ENCODE assay signal across 8 mouse cellular contexts in the genomic region with DNA sequence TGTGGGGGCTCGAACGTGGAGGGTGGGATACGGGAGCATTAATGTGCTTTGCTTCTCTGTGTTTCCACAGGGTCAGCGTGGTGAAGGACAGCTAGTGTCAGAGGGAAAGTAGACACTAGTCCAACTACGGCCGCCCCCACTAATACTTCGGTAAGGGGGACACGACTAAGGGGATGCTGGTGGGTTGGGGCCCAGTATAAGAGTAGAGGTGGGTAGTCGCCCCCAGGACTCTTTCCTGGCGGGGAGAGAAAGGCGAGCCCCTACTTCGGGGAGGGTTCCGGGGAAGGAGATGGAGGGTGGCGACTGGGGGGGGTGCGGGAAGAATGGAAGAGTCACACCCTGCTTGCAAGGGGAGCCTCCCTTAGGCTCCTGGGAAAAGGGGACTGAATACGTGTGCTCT. TPM values are rescaled to one million over a fixed set of nuclear protein-coding genes. Genes with fewer than 3 reads are reported as not detected.
DNase-seq lines count a peak whose midpoint lies in the region; ATAC-seq and TF ChIP-seq lines count a peak whose summit lies in the region.

No protein-coding gene starts in this region.

- no peak for TF ChIP-seq CTCF in bone marrow macrophage, adult 2 months (IDR thresholded peaks at IDR 0.05; ENCODE audit: low read depth, low read length)

- DNase-seq in kidney, adult 11 months, result peak; percentile 6
- no peak for DNase-seq in kidney, adult 18-20 months
- peak; percentile 17 for DNase-seq in neural tube, embryonic 10.5 days (ENCODE audit: extremely low spot score, low spot score)
- no peak for DNase-seq in urinary bladder, postnatal 36 days (ENCODE audit: low spot score in 2 of 2)
- DNase-seq in frontal cortex, postnatal 25 days (ENCODE audit: low spot score in 2 of 2), result no peak

- no peaks in the 10 kb centered on the region for H3K36me3 ChIP-seq in heart, embryonic 12.5 days
- no peaks in the 10 kb centered on the region for H3K36me3 ChIP-seq in limb, embryonic 12.5 days

- H3K27me3 ChIP-seq in heart, embryonic 12.5 days (replicated peaks), result peaks cover 34% of the 10 kb centered on the region
- H3K27me3 ChIP-seq in limb, embryonic 12.5 days, result peaks cover 53% of the 10 kb centered on the region

- H3K27ac ChIP-seq in bone marrow macrophage, adult 2 months (ENCODE audit: insufficient read depth, low read depth, low read length), result no peak overlapping the region
- no peak overlapping the region for H3K27ac ChIP-seq in heart, embryonic 12.5 days (ENCODE audit: poor library complexity, severe bottlenecking)
- H3K27ac ChIP-seq in limb, embryonic 12.5 days, result no peak overlapping the region

- H3K4me2 ChIP-seq in heart, embryonic 12.5 days, result peak overlapping the region; percentile 94
- peak overlapping the region; percentile 72 for H3K4me2 ChIP-seq in limb, embryonic 12.5 days

- H3K4me1 ChIP-seq in bone marrow macrophage, adult 2 months (ENCODE audit: control insufficient read depth, insufficient read depth, low read length), result no peaks in the 10 kb centered on the region
- H3K4me1 ChIP-seq in heart, embryonic 12.5 days (replicated peaks), result no peaks in the 10 kb centered on the region
- 0 out of 2 replicates have a peak, but pooled peaks cover 3% of the 10 kb centered on the region for H3K4me1 ChIP-seq in limb, embryonic 12.5 days (replicated peaks)

- ATAC-seq in heart, embryonic 12.5 days (ENCODE audit: insufficient number of reproducible peaks, low FRiP score), result no peak
- ATAC-seq in limb, embryonic 12.5 days (ENCODE audit: insufficient number of reproducible peaks, insufficient read depth, low FRiP score, low TSS enrichment, low read depth), result 0 out of 2 replicates have a peak, but pooled peaks have one; percentile 1

- H3K9me3 ChIP-seq in heart, embryonic 12.5 days (replicated peaks), result no peaks in the 10 kb centered on the region
- H3K9me3 ChIP-seq in limb, embryonic 12.5 days, result no peaks in the 10 kb centered on the region

- TF ChIP-seq POLR2A in bone marrow macrophage, adult 2 months (IDR thresholded peaks at IDR 0.05; ENCODE audit: borderline replicate concordance, low read depth, low read length), result no peak

- 13% methylated on average over 16 of the region's 16 CpGs for WGBS in heart, embryonic 12.5 days
- 11% methylated on average over 16 of the region's 16 CpGs for WGBS in limb, embryonic 12.5 days

- H3K4me3 ChIP-seq in bone marrow macrophage, adult 2 months (ENCODE audit: insufficient read depth, low read length), result peak overlapping the region; percentile 79
- H3K4me3 ChIP-seq in heart, embryonic 12.5 days, result peak overlapping the region; percentile 75
- peak overlapping the region; percentile 55 for H3K4me3 ChIP-seq in limb, embryonic 12.5 days (replicated peaks)

- peak overlapping the region; percentile 69; the same call in 1 of the 2 replicates for H3K9ac ChIP-seq in heart, embryonic 12.5 days
- peak overlapping the region; percentile 61; the same call in 1 of the 2 replicates for H3K9ac ChIP-seq in limb, embryonic 12.5 days (replicated peaks)

RNA-seq across cellular contexts. Expression of a gene that starts 1.6 kb away (rescaled TPM):
- 9.6 TPM in 2 replicates for polyA plus RNA-seq in bone marrow macrophage, adult 2 months (2012; ENCODE audit: insufficient read depth, insufficient read length, missing spikeins)
- polyA plus RNA-seq in heart, embryonic 12.5 days (2016; fragmentation: Nextera tagmentation; extraction: Ambion mirVana), result 4.6 and 5.9 TPM in 2 replicates
- 5.0 and 5.3 TPM in 2 replicates for polyA plus RNA-seq in limb, embryonic 12.5 days (2016; fragmentation: Nextera tagmentation; extraction: Ambion mirVana)

Comparison
In these comparisons a context has a peak if more than half of its experiments do, and no peak if none do; other contexts are left out.
1. DNase-seq: peak in kidney, adult 11 months (single experiment) and neural tube, embryonic 10.5 days (single experiment); none in kidney, adult 18-20 months (single experiment), urinary bladder, postnatal 36 days (0 of 2) and frontal cortex, postnatal 25 days (0 of 2).
2. Peak in every context shown above with its lines, with median percentiles within 50 percentile points of each other: H3K4me3 ChIP-seq.